Mouse (Mus musculus) liver, postnatal 0 days (tissue): ENCODE measurements at regions not wholly inside any gene's neighbourhood (a gene's known extent, or its start where the extent isn't known, plus 50 kb on each side); places are given as distances from the start of the nearest gene placed in this dataset.

Source experiments
- CTCF ChIP-seq: sonication (generic); IDR thresholded peaks from 2 replicates; pipeline ENCODE4 v1.5.1; 2016; ENCODE audit warnings: antibody characterized with exemption, low read depth
- EP300 ChIP-seq: IDR thresholded peaks from 2 replicates; pipeline ENCODE4 v1.6.1; 2016; ENCODE audit warnings: antibody characterized with exemption, low read depth, mild to moderate bottlenecking

- no peak for TF ChIP-seq CTCF
- TF ChIP-seq EP300: no peak
These were observed 880.6 kb upstream of the Gm7489 start for GRCm38 (mm10) chr15:53004078-53004477.
